ENCODE assay signal across 8 mouse cellular contexts in genomic region chr10:80102216-80102915, GRCm38 (mm10). TPM values are rescaled to one million over a fixed set of nuclear protein-coding genes. Genes with fewer than 3 reads are reported as not detected.
DNase-seq lines count a peak whose midpoint lies in the region; ATAC-seq and TF ChIP-seq lines count a peak whose summit lies in the region.

No protein-coding gene starts in this region.

- no peaks in the 10 kb centered on the region for H3K27me3 ChIP-seq in heart, embryonic 11.5 days (ENCODE audit: control insufficient read depth, insufficient read depth, low read length)
- no peaks in the 10 kb centered on the region for H3K27me3 ChIP-seq in kidney, embryonic 16.5 days (ENCODE audit: insufficient read depth, low read length)
- no peaks in the 10 kb centered on the region for H3K27me3 ChIP-seq in liver, embryonic 13.5 days
- H3K27me3 ChIP-seq in stomach, embryonic 14.5 days (ENCODE audit: control insufficient read depth, insufficient read depth, low read length), result no peaks in the 10 kb centered on the region

- peak overlapping the region; percentile 83 for H3K4me3 ChIP-seq in embryonic fibroblast, embryonic 13.5 days (ENCODE audit: insufficient read depth, low read length)
- H3K4me3 ChIP-seq in heart, embryonic 11.5 days (ENCODE audit: low read depth, low read length), result peak overlapping the region; percentile 95
- peak overlapping the region; percentile 90 for H3K4me3 ChIP-seq in kidney, embryonic 16.5 days (ENCODE audit: low read length)
- peak overlapping the region; percentile 92 for H3K4me3 ChIP-seq in liver, embryonic 13.5 days (replicated peaks)
- peak overlapping the region; percentile 87 for H3K4me3 ChIP-seq in stomach, embryonic 14.5 days (ENCODE audit: low read depth, low read length)

- peaks cover 16% of the 10 kb centered on the region for H3K4me1 ChIP-seq in embryonic fibroblast, embryonic 13.5 days (ENCODE audit: control insufficient read depth, insufficient read depth, low read length)
- peaks cover 47% of the 10 kb centered on the region for H3K4me1 ChIP-seq in heart, embryonic 11.5 days (ENCODE audit: control insufficient read depth, insufficient read depth, low read length)
- peaks cover 29% of the 10 kb centered on the region for H3K4me1 ChIP-seq in kidney, embryonic 16.5 days (ENCODE audit: insufficient read depth, low read length)
- peaks cover 85% of the 10 kb centered on the region for H3K4me1 ChIP-seq in liver, embryonic 13.5 days (replicated peaks)
- peaks cover 16% of the 10 kb centered on the region for H3K4me1 ChIP-seq in stomach, embryonic 14.5 days (ENCODE audit: control insufficient read depth, insufficient read depth, low read length)

- peak; percentile 78 for ATAC-seq in heart, embryonic 11.5 days (replicated peaks; ENCODE audit: insufficient number of reproducible peaks, low FRiP score, low TSS enrichment)
- ATAC-seq in kidney, embryonic 16.5 days (ENCODE audit: low FRiP score, low TSS enrichment), result peak; percentile 69
- ATAC-seq in liver, embryonic 13.5 days (ENCODE audit: low read depth), result peak; percentile 76
- peak; percentile 76 for ATAC-seq in stomach, embryonic 14.5 days (ENCODE audit: insufficient number of reproducible peaks, insufficient read depth, low FRiP score, low read depth)

- no peaks in the 10 kb centered on the region for H3K36me3 ChIP-seq in heart, embryonic 11.5 days (ENCODE audit: control insufficient read depth, insufficient read depth, low read length)
- no peaks in the 10 kb centered on the region for H3K36me3 ChIP-seq in kidney, embryonic 16.5 days (ENCODE audit: insufficient read depth, low read length)
- H3K36me3 ChIP-seq in liver, embryonic 13.5 days, result 0 out of 2 replicates have a peak, but pooled peaks cover 4% of the 10 kb centered on the region
- H3K36me3 ChIP-seq in stomach, embryonic 14.5 days (ENCODE audit: control insufficient read depth, insufficient read depth, low read length), result no peaks in the 10 kb centered on the region

- WGBS in heart, embryonic 11.5 days (ENCODE audit: insufficient replicate concordance), result under 1% methylated on average over 54 of the region's 59 CpGs
- WGBS in kidney, embryonic 16.5 days, result under 1% methylated on average over 58 of the region's 59 CpGs
- under 1% methylated on average over 48 of the region's 59 CpGs for WGBS in liver, embryonic 13.5 days (ENCODE audit: insufficient replicate concordance)
- WGBS in stomach, embryonic 14.5 days, result under 1% methylated on average over 43 of the region's 59 CpGs

- no peak for TF ChIP-seq CTCF in embryonic fibroblast, embryonic 13.5 days (IDR thresholded peaks at IDR 0.05; ENCODE audit: borderline replicate concordance, insufficient read depth, low read length)

- H3K9me3 ChIP-seq in heart, embryonic 11.5 days (replicated peaks; ENCODE audit: control insufficient read depth, low read length), result no peaks in the 10 kb centered on the region
- no peaks in the 10 kb centered on the region for H3K9me3 ChIP-seq in kidney, embryonic 16.5 days (ENCODE audit: low read length)
- H3K9me3 ChIP-seq in liver, embryonic 13.5 days (replicated peaks), result no peaks in the 10 kb centered on the region
- no peaks in the 10 kb centered on the region for H3K9me3 ChIP-seq in stomach, embryonic 14.5 days (ENCODE audit: control insufficient read depth, low read depth, low read length)

- H3K4me2 ChIP-seq in heart, embryonic 11.5 days, result peak overlapping the region; percentile 94
- peak overlapping the region; percentile 92 for H3K4me2 ChIP-seq in kidney, embryonic 16.5 days (replicated peaks; ENCODE audit: low read depth, low read length)
- peak overlapping the region; percentile 89 for H3K4me2 ChIP-seq in liver, embryonic 13.5 days
- peak overlapping the region; percentile 91 for H3K4me2 ChIP-seq in stomach, embryonic 14.5 days (replicated peaks; ENCODE audit: low read depth, low read length)

- TF ChIP-seq POLR2A in embryonic fibroblast, embryonic 13.5 days (IDR thresholded peaks at IDR 0.05; ENCODE audit: low read depth, low read length), result peak; percentile 67

- H3K27ac ChIP-seq in embryonic fibroblast, embryonic 13.5 days (ENCODE audit: insufficient read depth, low read length), result peak overlapping the region; percentile 81
- H3K27ac ChIP-seq in heart, embryonic 11.5 days (ENCODE audit: low read depth, low read length), result peak overlapping the region; percentile 82
- peak overlapping the region; percentile 65 for H3K27ac ChIP-seq in kidney, embryonic 16.5 days (ENCODE audit: low read length)
- H3K27ac ChIP-seq in liver, embryonic 13.5 days, result peak overlapping the region; percentile 88
- peak overlapping the region; percentile 68; the same call in 1 of the 2 replicates for H3K27ac ChIP-seq in stomach, embryonic 14.5 days (ENCODE audit: low read length)

- H3K9ac ChIP-seq in heart, embryonic 11.5 days (ENCODE audit: low read depth, low read length), result peak overlapping the region; percentile 98
- H3K9ac ChIP-seq in kidney, embryonic 16.5 days (replicated peaks; ENCODE audit: low read length), result peak overlapping the region; percentile 92
- H3K9ac ChIP-seq in liver, embryonic 13.5 days, result peak overlapping the region; percentile 98
- H3K9ac ChIP-seq in stomach, embryonic 14.5 days (replicated peaks; ENCODE audit: low read depth, low read length), result peak overlapping the region; percentile 87

- DNase-seq in CD4-positive helper T cell, adult 2 months (ENCODE audit: low read depth, low spot score), result peak; percentile 91
- DNase-seq in brain, adult 2 months (ENCODE audit: low read depth, low spot score), result peak; percentile 87
- DNase-seq in liver, embryonic 13.5 days, result peak; percentile 86
- peak; percentile 86 to 88 for DNase-seq in natural killer cell, adult 2 months (ENCODE audit: low spot score in 2 of 2)

RNA-seq across cellular contexts. Expression of gene Sbno2, which starts 3.0 kb away (rescaled TPM):
- 50.7 and 53.5 TPM in 2 replicates for polyA plus RNA-seq in embryonic fibroblast, embryonic 13.5 days (2011; ENCODE audit: insufficient read length, low read depth, missing spikeins)
- 8.4 and 9.6 TPM in 2 replicates for polyA plus RNA-seq in heart, embryonic 11.5 days (2014; fragmentation: Nextera tagmentation; extraction: Ambion mirVana)
- 16.1 and 17.6 TPM in 2 replicates for polyA plus RNA-seq in kidney, embryonic 16.5 days (2015; fragmentation: Nextera tagmentation; extraction: Ambion mirVana)
- polyA plus RNA-seq in liver, embryonic 13.5 days (2015; fragmentation: Nextera tagmentation; extraction: Ambion mirVana), result 9.2 and 9.9 TPM in 2 replicates
- 13.2 and 15.7 TPM in 2 replicates for polyA plus RNA-seq in stomach, embryonic 14.5 days (2014; fragmentation: Nextera tagmentation; extraction: Ambion mirVana)

RNA-seq across cellular contexts. Expression of gene Stk11, which starts 13.2 kb away (rescaled TPM):
- 80.8 and 91.7 TPM in 2 replicates for polyA plus RNA-seq in embryonic fibroblast, embryonic 13.5 days (2011; ENCODE audit: insufficient read length, low read depth, missing spikeins)
- 16.5 and 20.0 TPM in 2 replicates for polyA plus RNA-seq in heart, embryonic 11.5 days (2014; fragmentation: Nextera tagmentation; extraction: Ambion mirVana)
- 18.2 and 20.2 TPM in 2 replicates for polyA plus RNA-seq in kidney, embryonic 16.5 days (2015; fragmentation: Nextera tagmentation; extraction: Ambion mirVana)
- 16.2 and 18.3 TPM in 2 replicates for polyA plus RNA-seq in liver, embryonic 13.5 days (2015; fragmentation: Nextera tagmentation; extraction: Ambion mirVana)
- polyA plus RNA-seq in stomach, embryonic 14.5 days (2014; fragmentation: Nextera tagmentation; extraction: Ambion mirVana), result 25.2 and 25.9 TPM in 2 replicates

RNA-seq across cellular contexts. Expression of gene Atp5d, which starts 36.1 kb away (rescaled TPM):
- polyA plus RNA-seq in embryonic fibroblast, embryonic 13.5 days (2011; ENCODE audit: insufficient read length, low read depth, missing spikeins), result 202 and 250 TPM in 2 replicates
- 772 and 785 TPM in 2 replicates for polyA plus RNA-seq in heart, embryonic 11.5 days (2014; fragmentation: Nextera tagmentation; extraction: Ambion mirVana)
- polyA plus RNA-seq in kidney, embryonic 16.5 days (2015; fragmentation: Nextera tagmentation; extraction: Ambion mirVana), result 676 and 688 TPM in 2 replicates
- polyA plus RNA-seq in liver, embryonic 13.5 days (2015; fragmentation: Nextera tagmentation; extraction: Ambion mirVana), result 358 and 362 TPM in 2 replicates
- polyA plus RNA-seq in stomach, embryonic 14.5 days (2014; fragmentation: Nextera tagmentation; extraction: Ambion mirVana), result 481 and 531 TPM in 2 replicates

RNA-seq across cellular contexts. Expression of gene Cbarp, which starts 38.3 kb away (rescaled TPM):
- polyA plus RNA-seq in embryonic fibroblast, embryonic 13.5 days (2011; ENCODE audit: insufficient read length, low read depth, missing spikeins), result 24.1 and 28.4 TPM in 2 replicates
- 2.5 and 2.7 TPM in 2 replicates for polyA plus RNA-seq in heart, embryonic 11.5 days (2014; fragmentation: Nextera tagmentation; extraction: Ambion mirVana)
- polyA plus RNA-seq in kidney, embryonic 16.5 days (2015; fragmentation: Nextera tagmentation; extraction: Ambion mirVana), result 6.4 and 7.3 TPM in 2 replicates
- 0.54 and 0.69 TPM in 2 replicates for polyA plus RNA-seq in liver, embryonic 13.5 days (2015; fragmentation: Nextera tagmentation; extraction: Ambion mirVana)
- 7.5 and 10.1 TPM in 2 replicates for polyA plus RNA-seq in stomach, embryonic 14.5 days (2014; fragmentation: Nextera tagmentation; extraction: Ambion mirVana)

RNA-seq across cellular contexts. Expression of gene Midn, which starts 45.7 kb away (rescaled TPM):
- polyA plus RNA-seq in embryonic fibroblast, embryonic 13.5 days (2011; ENCODE audit: insufficient read length, low read depth, missing spikeins), result 101 TPM in 2 replicates
- 29.5 and 31.9 TPM in 2 replicates for polyA plus RNA-seq in heart, embryonic 11.5 days (2014; fragmentation: Nextera tagmentation; extraction: Ambion mirVana)
- 15.9 and 16.8 TPM in 2 replicates for polyA plus RNA-seq in kidney, embryonic 16.5 days (2015; fragmentation: Nextera tagmentation; extraction: Ambion mirVana)
- 3.0 and 3.3 TPM in 2 replicates for polyA plus RNA-seq in liver, embryonic 13.5 days (2015; fragmentation: Nextera tagmentation; extraction: Ambion mirVana)
- polyA plus RNA-seq in stomach, embryonic 14.5 days (2014; fragmentation: Nextera tagmentation; extraction: Ambion mirVana), result 29.3 and 32.1 TPM in 2 replicates

Comparison
In these comparisons a context has a peak if more than half of its experiments do, and no peak if none do; other contexts are left out.
1. Peak in every context shown above with its lines: DNase-seq, ATAC-seq, H3K4me3 ChIP-seq and H3K27ac ChIP-seq.